Mouse (Mus musculus): ENCODE results near the gene Rsl1d1.
"Not testable (repeated sequence)": the region's sequence is repeated elsewhere in the genome, so short reads cannot be mapped to it uniquely, and the experiment has no call there.

The Rsl1d1 gene

DNA sequence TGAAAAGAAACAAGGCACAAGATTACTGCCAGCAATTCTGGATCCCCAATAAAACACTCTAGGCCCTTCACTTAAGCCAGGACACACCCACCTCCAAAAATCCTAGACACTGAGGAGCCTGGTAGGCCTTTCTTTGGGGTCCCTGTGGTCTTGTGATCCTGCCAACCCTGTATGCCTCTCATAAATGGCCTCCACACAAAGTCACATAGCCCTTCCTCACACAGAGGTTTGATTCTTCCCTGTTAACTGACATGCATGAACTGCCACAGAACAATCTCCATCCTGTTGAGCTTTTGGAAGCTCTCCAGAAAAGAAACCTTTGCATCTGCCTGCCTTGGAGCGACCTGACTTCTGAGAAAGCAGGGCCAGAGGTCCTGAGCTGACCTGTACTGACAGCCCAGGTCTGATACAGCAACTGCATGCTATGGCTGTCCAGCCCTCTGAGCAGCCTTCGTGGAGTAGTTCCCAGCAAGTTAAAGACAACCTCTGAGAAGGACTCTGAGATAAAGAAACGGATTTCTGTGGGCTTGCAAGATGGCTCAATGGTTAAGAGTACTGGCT lies 38.4 kb downstream of the Rsl1d1 start:
- in situ Hi-C loops (cut with MboI, MseI) = no loop called here

DNA sequence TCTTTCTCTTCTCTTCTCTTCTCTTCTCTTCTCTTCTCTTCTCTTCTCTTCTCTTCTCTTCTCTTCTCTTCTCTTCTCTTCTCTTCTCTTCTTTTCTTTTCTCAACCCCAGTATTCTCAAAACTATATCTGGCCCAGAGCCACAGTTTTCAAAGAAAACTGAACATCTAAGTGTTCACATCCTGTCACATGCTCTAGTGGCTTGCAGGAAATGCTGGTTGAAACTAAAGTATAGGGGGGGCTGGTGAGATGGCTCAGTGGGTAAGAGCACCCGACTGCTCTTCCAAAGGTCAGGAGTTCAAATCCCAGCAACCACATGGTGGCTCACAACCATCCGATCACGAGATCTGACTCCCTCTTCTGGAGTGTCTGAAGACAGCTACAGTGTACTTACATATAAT lies 45.4 kb downstream of the Rsl1d1 start:
- in situ Hi-C loops (cut with MboI, MseI) = loop anchor here (5.0 kb wide), 1 partner anchor 40 kb away; no protein-coding TSS in a partner anchor

DNA sequence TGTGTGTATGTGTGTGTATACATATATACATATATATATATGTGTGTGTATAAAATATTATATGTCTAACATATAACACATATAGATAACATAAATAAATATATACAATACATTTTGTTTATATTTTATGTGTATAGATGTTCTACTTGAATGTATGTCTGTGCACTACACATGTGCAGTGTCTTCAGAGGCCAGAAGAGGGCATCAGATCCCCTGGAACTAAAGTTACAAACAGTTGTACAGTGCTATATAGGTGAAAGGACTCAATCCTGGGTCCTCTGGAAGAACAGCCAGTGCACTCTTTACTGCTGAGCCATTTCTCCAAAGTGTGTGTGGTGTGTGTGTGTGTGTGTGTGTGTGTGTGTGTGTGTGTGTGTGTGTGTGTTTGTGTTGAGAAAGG lies 48.6 kb downstream of the Rsl1d1 start:
- in situ Hi-C loops (cut with MboI, MseI) = no loop called here

DNA sequence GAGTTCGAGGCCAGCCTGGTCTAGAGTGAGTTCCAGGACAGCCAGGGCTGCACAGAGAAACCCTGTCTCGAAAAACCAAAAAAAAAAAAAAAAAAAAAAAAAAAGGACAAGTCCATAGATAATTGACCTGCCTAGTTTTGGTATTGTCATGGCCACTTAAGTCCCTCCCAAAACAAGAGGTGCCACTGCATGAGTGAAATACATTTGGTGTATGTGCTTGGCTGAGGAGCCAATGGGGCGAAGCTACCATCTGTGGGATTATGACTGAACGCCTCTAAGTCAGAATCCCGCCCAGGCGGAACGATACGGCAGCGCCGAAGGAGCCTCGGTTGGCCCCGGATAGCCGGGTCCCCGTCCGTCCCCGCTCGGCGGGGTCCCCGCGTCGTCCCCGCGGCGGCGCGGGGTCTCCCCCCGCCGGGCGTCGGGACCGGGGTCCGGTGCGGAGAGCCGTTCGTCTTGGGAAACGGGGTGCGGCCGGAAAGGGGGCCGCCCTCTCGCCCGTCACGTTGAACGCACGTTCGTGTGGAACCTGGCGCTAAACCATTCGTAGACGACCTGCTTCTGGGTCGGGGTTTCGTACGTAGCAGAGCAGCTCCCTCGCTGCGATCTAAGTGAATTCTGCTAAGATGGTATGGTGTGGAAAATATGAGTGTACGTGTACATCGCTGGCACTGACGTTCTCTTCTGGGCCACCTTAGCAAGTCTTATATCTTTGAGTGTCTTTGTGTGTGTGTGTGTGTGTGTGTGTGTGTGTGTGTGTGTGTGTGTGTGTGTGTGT lies 59.2 kb downstream of the Rsl1d1 start:
- in situ Hi-C loops (cut with MboI, MseI) = not testable (repeated sequence)

Data from T-helper 1 cell (primary cell).